In the genomic region with DNA sequence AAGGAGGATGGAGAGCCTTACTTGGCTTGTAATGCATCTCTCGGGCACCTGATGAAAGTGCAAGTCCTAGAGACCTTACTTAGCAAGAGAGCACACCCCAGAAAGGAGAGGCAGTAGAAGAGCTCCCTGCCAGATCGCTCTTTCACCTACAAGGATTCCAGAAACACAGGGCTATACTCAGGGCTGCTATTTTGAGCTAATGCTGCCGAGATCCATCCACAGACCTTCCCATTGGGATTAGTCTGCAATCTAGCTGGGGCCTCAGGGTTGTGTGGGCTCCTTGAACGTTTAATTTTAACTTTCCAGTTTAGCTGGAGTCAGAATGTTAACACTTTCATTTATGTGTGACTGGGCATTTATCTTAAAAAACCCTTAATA, we compare ENCODE assay signal across 30 mouse cellular contexts.
DNase-seq lines count a peak whose midpoint lies in the region; ATAC-seq and TF ChIP-seq lines count a peak whose summit lies in the region.
"Had no signal": no experiment of that assay in that cellular context is flagged by ENCODE, and none has a peak within 500 bp of the region (broad histone marks: within the 10 kb centered on the region; RNA-seq: fewer than 3 reads in every experiment).

No protein-coding gene starts in this region.

- H3K9me3 ChIP-seq in heart, embryonic 13.5 days: no peaks in the 10 kb centered on the region
- H3K9me3 ChIP-seq: embryonic facial prominence, embryonic 10.5 days; embryonic facial prominence, embryonic 15.5 days; forebrain, embryonic 13.5 days; G1E; limb, embryonic 15.5 days; liver, embryonic 13.5 days; midbrain, embryonic 15.5 days had no signal

- peak overlapping the region; percentile 68 for H3K27ac ChIP-seq in heart, embryonic 13.5 days (replicated peaks)
- H3K27ac ChIP-seq in heart, adult 2 months: no peak overlapping the region
- H3K27ac ChIP-seq in testis, adult 2 months (ENCODE audit: control insufficient read depth, insufficient read depth, low read depth, low read length): 0 out of 2 replicates have a peak overlapping the region, but pooled peaks have one; percentile 1
- H3K27ac ChIP-seq: embryonic facial prominence, embryonic 10.5 days; embryonic facial prominence, embryonic 15.5 days; forebrain, embryonic 13.5 days; limb, embryonic 15.5 days; liver, embryonic 13.5 days; macrophage; midbrain, embryonic 15.5 days had no signal

- no peak for TF ChIP-seq EP300 in heart, adult 2 months (IDR thresholded peaks at IDR 0.05; ENCODE audit: insufficient read depth, low read depth, low read length)

- H3K36me3 ChIP-seq in heart, embryonic 13.5 days: no peaks in the 10 kb centered on the region
- no peaks in the 10 kb centered on the region for H3K36me3 ChIP-seq in heart, adult 2 months (ENCODE audit: control insufficient read depth, insufficient read depth, low read length)
- H3K36me3 ChIP-seq in testis, adult 2 months (ENCODE audit: control insufficient read depth, insufficient read depth, low read length): no peaks in the 10 kb centered on the region
- H3K36me3 ChIP-seq: embryonic facial prominence, embryonic 15.5 days; G1E; liver, embryonic 13.5 days; midbrain, embryonic 15.5 days had no signal

- H3K4me1 ChIP-seq in heart, embryonic 13.5 days: peaks cover 48% of the 10 kb centered on the region
- H3K4me1 ChIP-seq in heart, adult 2 months (ENCODE audit: control insufficient read depth, insufficient read depth, low read length): peaks cover 1% of the 10 kb centered on the region
- H3K4me1 ChIP-seq in testis, adult 2 months (ENCODE audit: control insufficient read depth, insufficient read depth, low read length): no peaks in the 10 kb centered on the region

- ATAC-seq in heart, embryonic 13.5 days (ENCODE audit: extremely low read depth, insufficient number of reproducible peaks, low FRiP score, low TSS enrichment): no peak
- ATAC-seq: forebrain, embryonic 13.5 days; intestine, embryonic 16.5 days; midbrain, embryonic 15.5 days had no signal

- no peak overlapping the region for H3K4me3 ChIP-seq in heart, embryonic 13.5 days
- H3K4me3 ChIP-seq in heart, adult 2 months: no peak overlapping the region
- no peak overlapping the region for H3K4me3 ChIP-seq in testis, adult 2 months (ENCODE audit: control insufficient read depth, low read depth, low read length)
- H3K4me3 ChIP-seq: embryonic facial prominence, embryonic 10.5 days; embryonic facial prominence, embryonic 15.5 days; forebrain, embryonic 13.5 days; limb, embryonic 15.5 days; liver, embryonic 13.5 days; midbrain, embryonic 15.5 days had no signal

- no peaks in the 10 kb centered on the region for H3K27me3 ChIP-seq in heart, embryonic 13.5 days (replicated peaks)
- no peaks in the 10 kb centered on the region for H3K27me3 ChIP-seq in heart, adult 2 months (ENCODE audit: control insufficient read depth, insufficient read depth, low read length)
- no peaks in the 10 kb centered on the region for H3K27me3 ChIP-seq in testis, adult 2 months (ENCODE audit: control insufficient read depth, insufficient read depth, low read length)
- H3K27me3 ChIP-seq: embryonic facial prominence, embryonic 15.5 days; forebrain, embryonic 13.5 days; limb, embryonic 15.5 days; liver, embryonic 13.5 days; midbrain, embryonic 15.5 days had no signal

- intact Hi-C loops in heart, postnatal 25 days (cut with DNase I): no loop called here
- intact Hi-C loops in heart, adult 2 months (cut with DNase I): no loop called here

- 36% methylated on average over 4 of the region's 4 CpGs for WGBS in heart, embryonic 13.5 days
- WGBS in heart, adult 2 months: 43% methylated on average over 4 of the region's 4 CpGs

- peak; percentile 51 for DNase-seq in heart, adult 11 months
- no peak for DNase-seq in heart, postnatal 25 days (ENCODE audit: low spot score)
- no peak for DNase-seq in heart, adult 2 months
- DNase-seq in testis, postnatal 14 days (ENCODE audit: low spot score): no peak
- DNase-seq in right cerebral cortex, postnatal 10 days (ENCODE audit: low spot score in 2 of 2): no peak
- no peak for DNase-seq in thymus, postnatal 0 days (ENCODE audit: low spot score)
- DNase-seq: adrenal gland, postnatal 10 days; cerebellum, adult 8-10 months; cerebellum, postnatal 25 days; gastrocnemius, postnatal 36 days; kidney, adult 8-10 months; kidney, postnatal 10 days; layer of hippocampus, postnatal 36 days; left cerebral cortex, postnatal 4 days; liver, embryonic 13.5 days; lung, adult 2 months; lung, postnatal 10 days; right cerebral cortex, adult 18-20 months; right cerebral cortex, postnatal 4 days; thymus, postnatal 14 days had no signal

- TF ChIP-seq POLR2A in heart, adult 2 months (IDR thresholded peaks at IDR 0.05; ENCODE audit: insufficient read depth, low read depth, low read length): no peak
- TF ChIP-seq POLR2A in testis, adult 2 months (IDR thresholded peaks at IDR 0.05; ENCODE audit: control insufficient read depth, low read depth, low read length): no peak

- no peak overlapping the region for H3K9ac ChIP-seq in heart, embryonic 13.5 days
- no peak overlapping the region for H3K9ac ChIP-seq in heart, adult 2 months (ENCODE audit: low read depth, low read length)
- H3K9ac ChIP-seq: embryonic facial prominence, embryonic 15.5 days; forebrain, embryonic 13.5 days; limb, embryonic 15.5 days; liver, embryonic 13.5 days; midbrain, embryonic 15.5 days had no signal

- TF ChIP-seq CTCF in heart, adult 2 months (IDR thresholded peaks at IDR 0.05): no peak
- TF ChIP-seq CTCF in testis, adult 2 months (IDR thresholded peaks at IDR 0.05; ENCODE audit: control insufficient read depth, insufficient read depth, insufficient replicate concordance, low read depth, low read length): no peak

- H3K79me2 ChIP-seq in heart, adult 2 months (replicated peaks; ENCODE audit: control insufficient read depth, insufficient read depth, low read length): no peaks in the 10 kb centered on the region

- peak overlapping the region; percentile 11 for H3K4me2 ChIP-seq in heart, embryonic 13.5 days
- H3K4me2 ChIP-seq: embryonic facial prominence, embryonic 15.5 days; forebrain, embryonic 13.5 days; limb, embryonic 15.5 days; liver, embryonic 13.5 days; midbrain, embryonic 15.5 days had no signal
